Mouse (Mus musculus) small intestine, adult 2 months (tissue): ENCODE measurements at regions not wholly inside any gene's neighbourhood (a gene's known extent, or its start where the extent isn't known, plus 50 kb on each side); places are given as distances from the start of the nearest gene placed in this dataset.

ENCODE experiments used
- H3K27ac ChIP-seq: fragments of 200-500 bp; 2 replicates; pipeline ENCODE4 v1.5.1; 2012; ENCODE audit warnings: low read depth, low read length, control low read depth, inconsistent platforms; ENCODE audit not compliant: insufficient read depth
- H3K27me3 ChIP-seq: fragments of 200-500 bp; 2 replicates; pipeline ENCODE4 v1.6.1; 2012; ENCODE audit warnings: mild to moderate bottlenecking, moderate library complexity, low read length, inconsistent platforms; ENCODE audit not compliant: control insufficient read depth, insufficient read depth
- H3K36me3 ChIP-seq: fragments of 200-500 bp; 2 replicates; pipeline ENCODE4 v1.6.1; 2012; ENCODE audit warnings: mild to moderate bottlenecking, low read length, control low read depth, inconsistent platforms; ENCODE audit not compliant: control insufficient read depth, insufficient read depth
- H3K4me1 ChIP-seq: fragments of 200-500 bp; 2 replicates; pipeline ENCODE4 v1.6.1; 2012; ENCODE audit warnings: low read length, inconsistent platforms, mixed read lengths; ENCODE audit not compliant: control insufficient read depth, insufficient read depth, insufficient read length
- H3K4me3 ChIP-seq: fragments of 200-500 bp; 2 replicates; pipeline ENCODE4 v1.5.1; 2012; ENCODE audit warnings: low read depth, mild to moderate bottlenecking, control low read depth, inconsistent platforms, low read length, moderate library complexity
- CTCF ChIP-seq: fragments of 200-500 bp; IDR thresholded peaks from 2 replicates; pipeline ENCODE4 v1.5.1; 2012; ENCODE audit warnings: low read depth, mild to moderate bottlenecking, control low read depth, inconsistent platforms, low read length, moderate library complexity, mixed read lengths; ENCODE audit not compliant: insufficient replicate concordance, insufficient read length; ENCODE audit errors: extremely low read depth
- POLR2A ChIP-seq: fragments of 200-500 bp; IDR thresholded peaks from 2 replicates; pipeline ENCODE4 v1.6.1; 2012; ENCODE audit warnings: low read depth, mild to moderate bottlenecking, control low read depth, inconsistent platforms, low read length, moderate library complexity
- WGBS: fragments of 180-500 bp; shearing (Covaris S2); methylation state at CpG from one replicate; pipeline ENCODE4 v1.1.7; 2018; 5-methylcytosine and 5-hydroxymethylcytosine counted together

DNA sequence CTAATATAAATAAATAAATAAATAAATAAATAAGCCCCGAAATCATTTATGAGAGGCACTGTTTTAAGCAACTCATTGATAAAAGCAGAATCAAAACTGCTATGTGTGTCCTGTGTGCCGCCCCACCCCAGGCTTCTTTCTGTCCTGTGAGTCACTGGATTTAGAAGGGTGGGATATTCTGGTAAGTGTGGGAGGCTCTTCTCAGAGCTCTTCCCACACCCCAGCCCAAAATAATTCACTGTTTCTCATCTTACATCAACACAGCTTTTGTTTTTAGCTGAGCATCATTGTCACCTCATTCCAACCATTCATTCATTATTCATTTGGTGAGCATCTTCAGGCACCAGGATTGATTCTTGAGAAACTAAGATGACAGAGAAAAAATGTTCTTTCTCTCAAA, 118.4 kb downstream of the Barx2 start:
- Histone ChIP-seq H3K4me1 (no peaks in the 10 kb centered on the region), H3K27ac (no peak overlapping the region), H3K4me3 (no peak overlapping the region), H3K36me3 (no peaks in the 10 kb centered on the region), H3K27me3 (no peaks in the 10 kb centered on the region)
- 92% methylated on average over 2 of the region's 2 CpGs for WGBS
- no peak for TF ChIP-seq CTCF

DNA sequence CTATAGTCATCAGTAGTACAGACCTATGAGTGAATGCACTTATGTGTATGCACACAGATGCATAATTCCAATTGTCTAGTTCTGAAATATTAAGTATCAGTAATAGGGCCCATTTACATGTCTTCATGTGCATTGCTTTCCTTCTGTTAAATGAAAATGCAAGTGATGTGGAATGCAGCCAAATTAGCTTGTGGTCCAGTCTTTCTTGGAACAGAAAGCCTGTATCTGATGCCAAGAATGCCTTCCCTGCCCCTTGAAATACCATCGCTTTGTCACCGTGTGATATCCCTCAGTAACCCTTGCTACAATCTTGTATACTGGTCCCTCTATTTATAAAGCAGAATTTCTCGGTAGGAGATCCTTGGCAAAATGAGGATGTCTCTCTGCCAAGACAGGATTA, 137.3 kb downstream of the Barx2 start:
- no peak overlapping the region for H3K27ac ChIP-seq
- H3K27me3 ChIP-seq: no peaks in the 10 kb centered on the region
- no peaks in the 10 kb centered on the region for H3K4me1 ChIP-seq
- no peak overlapping the region for H3K4me3 ChIP-seq
- 81% methylated on average over 3 of the region's 3 CpGs for WGBS
- no peaks in the 10 kb centered on the region for H3K36me3 ChIP-seq
- TF ChIP-seq CTCF (no peak), POLR2A (no peak)

DNA sequence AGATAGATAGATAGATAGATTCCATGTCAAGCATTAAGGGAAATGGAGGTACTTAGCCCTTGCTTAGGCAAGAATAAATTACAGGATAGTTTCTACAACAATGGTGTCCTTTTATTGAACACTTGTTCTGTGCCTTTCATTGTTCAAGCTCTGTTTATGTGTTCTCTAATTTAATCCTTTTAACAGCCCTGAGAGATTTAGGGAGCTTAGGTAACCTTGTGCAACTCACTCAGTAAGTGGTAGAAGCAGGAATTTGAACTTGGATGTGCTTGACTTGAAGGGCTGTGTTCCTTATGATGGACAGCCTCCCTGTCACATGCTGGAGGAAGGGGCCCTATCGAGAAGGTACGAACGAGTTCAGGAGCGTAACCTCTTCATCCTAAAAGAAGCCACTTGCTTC, 147.9 kb downstream of the Barx2 start:
- no peak overlapping the region for H3K4me3 ChIP-seq
- WGBS: 92% methylated on average over 4 of the region's 4 CpGs
- H3K27me3 ChIP-seq: no peaks in the 10 kb centered on the region
- TF ChIP-seq CTCF: no peak
- no peak for TF ChIP-seq POLR2A
- no peak overlapping the region for H3K27ac ChIP-seq
- H3K36me3 ChIP-seq: no peaks in the 10 kb centered on the region
- no peaks in the 10 kb centered on the region for H3K4me1 ChIP-seq

DNA sequence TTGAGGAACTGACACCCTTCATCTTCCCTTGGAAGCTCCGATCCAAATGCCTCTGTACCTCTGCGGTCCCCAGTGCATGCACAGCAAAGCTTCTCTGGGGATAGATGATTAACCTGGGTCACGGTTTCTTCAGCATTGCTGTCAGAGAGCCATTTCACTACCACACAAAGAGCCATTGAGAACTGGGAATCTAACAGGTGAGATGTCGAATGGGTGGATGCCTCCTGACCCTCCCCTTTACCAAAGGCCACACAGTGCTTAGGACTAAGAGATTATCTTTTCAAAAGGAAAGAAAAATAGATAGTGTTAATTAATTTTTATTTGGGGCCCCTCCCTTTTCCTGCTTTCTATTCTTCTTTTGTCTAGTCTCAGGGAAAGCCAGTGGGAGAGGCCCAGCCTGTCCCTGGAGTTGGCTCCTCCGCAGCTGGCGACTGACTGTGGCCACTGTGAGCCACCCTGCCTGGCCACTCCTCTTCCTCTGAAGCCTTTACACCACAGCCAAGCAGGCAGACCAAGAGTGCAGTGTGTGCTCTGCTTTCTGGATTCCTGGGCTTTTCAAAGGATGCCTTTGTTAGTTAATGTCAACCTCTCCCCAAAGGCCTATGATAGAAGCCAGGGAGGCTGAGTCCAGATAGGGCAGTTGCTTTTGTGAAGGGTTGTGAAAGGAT, 155.2 kb downstream of the Barx2 start:
- WGBS: 35% methylated on average over 6 of the region's 6 CpGs

DNA sequence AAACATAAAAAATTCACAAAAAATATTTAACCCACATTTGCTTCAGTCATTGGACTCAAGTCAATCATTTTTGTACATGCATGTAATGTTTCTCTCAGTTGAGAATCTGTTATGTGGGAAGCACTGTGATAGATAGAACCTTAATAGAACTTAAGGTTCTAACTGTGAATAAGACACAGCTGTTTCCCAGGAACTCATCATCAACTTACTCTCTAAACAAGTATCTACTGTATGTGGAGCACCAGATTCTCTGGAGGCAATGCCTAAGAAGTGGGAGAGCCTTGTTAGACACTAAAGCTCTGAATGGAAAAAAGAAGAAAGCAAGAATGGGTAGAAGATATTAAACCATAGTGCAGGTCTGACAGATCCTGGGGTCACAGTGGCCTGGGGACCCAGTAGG, 182.8 kb downstream of the Barx2 start:
- Histone ChIP-seq H3K4me1 (peaks cover 4% of the 10 kb centered on the region; the same call in 1 of the 2 replicates), H3K4me3 (no peak overlapping the region), H3K27ac (no peak overlapping the region), H3K36me3 (no peaks in the 10 kb centered on the region), H3K27me3 (no peaks in the 10 kb centered on the region)
- TF ChIP-seq CTCF: no peak
- TF ChIP-seq POLR2A: no peak

More for the DNA sequence above, 155.2 kb downstream of the Barx2 start:
- Histone ChIP-seq H3K27me3 (no peaks in the 10 kb centered on the region), H3K27ac (no peak overlapping the region), H3K4me3 (no peak overlapping the region), H3K4me1 (peaks cover 11% of the 10 kb centered on the region; the same call in 1 of the 2 replicates), H3K36me3 (no peaks in the 10 kb centered on the region)
- TF ChIP-seq POLR2A (no peak), CTCF (no peak)

DNA sequence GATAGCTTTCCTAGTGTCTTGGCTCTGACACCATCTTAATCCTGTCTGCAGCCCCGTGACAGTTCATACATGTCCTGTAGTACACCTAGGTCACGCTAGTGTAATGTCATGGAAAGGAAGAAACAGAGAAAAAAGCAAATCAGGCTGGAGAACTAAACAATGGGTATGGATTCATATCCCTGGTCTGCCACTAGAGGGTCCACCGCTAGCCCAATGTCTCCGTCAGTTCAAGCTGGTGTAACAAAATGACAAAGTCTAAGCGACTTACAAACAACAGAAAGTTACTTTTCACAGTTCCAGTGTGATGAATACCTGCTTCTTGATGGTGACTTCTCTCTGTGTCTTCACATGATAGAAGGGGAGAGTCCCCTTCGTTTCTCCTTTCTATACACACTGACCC, 194.0 kb downstream of the Barx2 start:
- 74% methylated on average over 6 of the region's 6 CpGs for WGBS

DNA sequence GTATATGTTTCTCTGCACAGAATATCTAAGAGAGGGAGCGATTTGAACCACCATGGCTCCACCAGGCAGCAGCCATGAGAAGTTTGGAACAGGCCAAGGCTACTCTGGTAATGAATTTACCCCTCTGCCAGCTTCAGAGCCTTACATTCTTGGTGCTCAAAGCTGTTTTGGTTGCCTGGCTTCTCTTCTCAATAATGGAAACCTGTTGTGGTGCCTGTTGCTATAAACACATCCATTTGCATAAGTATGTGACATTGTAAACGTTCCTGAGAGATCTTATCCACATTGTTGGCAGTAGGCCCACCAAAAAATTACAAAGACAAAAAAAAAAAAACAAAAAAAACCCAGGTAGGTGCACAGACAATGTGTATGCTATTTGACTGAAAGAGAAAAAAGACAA, 203.2 kb downstream of the Barx2 start:
- Histone ChIP-seq H3K27me3 (no peaks in the 10 kb centered on the region), H3K27ac (no peak overlapping the region), H3K4me1 (peaks cover 7% of the 10 kb centered on the region; the same call in 1 of the 2 replicates), H3K36me3 (no peaks in the 10 kb centered on the region), H3K4me3 (no peak overlapping the region)
- WGBS: 47% methylated on average over 2 of the region's 2 CpGs
- TF ChIP-seq CTCF (no peak), POLR2A (no peak)

More for the DNA sequence above, 194.0 kb downstream of the Barx2 start:
- TF ChIP-seq POLR2A (no peak), CTCF (no peak)
- H3K4me3 ChIP-seq: no peak overlapping the region
- H3K36me3 ChIP-seq: no peaks in the 10 kb centered on the region
- no peaks in the 10 kb centered on the region for H3K27me3 ChIP-seq
- H3K4me1 ChIP-seq: peaks cover 2% of the 10 kb centered on the region; the same call in 1 of the 2 replicates
- H3K27ac ChIP-seq: no peak overlapping the region
